18 mouse cellular contexts compared by ENCODE assay signal in genomic region chr17:59760889-59761288, GRCm38 (mm10).
"Had no signal": no experiment of that assay in that cellular context is flagged by ENCODE, and none has a peak within 500 bp of the region (broad histone marks: within the 10 kb centered on the region; RNA-seq: fewer than 3 reads in every experiment).

No protein-coding gene starts in this region.

- H3K36me3 ChIP-seq: kidney, embryonic 15.5 days; liver, embryonic 15.5 days; midbrain, embryonic 15.5 days; neural tube, embryonic 13.5 days had no signal

- H3K4me1 ChIP-seq: kidney, embryonic 15.5 days; liver, embryonic 15.5 days; megakaryocyte, embryonic 14.5 days; midbrain, embryonic 15.5 days; neural tube, embryonic 13.5 days had no signal

- ATAC-seq: midbrain, embryonic 15.5 days had no signal

- DNase-seq: kidney, adult 11 months; kidney, adult 8-10 months; kidney, postnatal 10 days; kidney, postnatal 36 days; layer of hippocampus, postnatal 36 days; lung, adult 2 months; lung, postnatal 14 days; lung, postnatal 4 days; retina, postnatal 1 day; thymus, adult 18-20 months; thymus, postnatal 4 days had no signal

- H3K4me2 ChIP-seq: kidney, embryonic 15.5 days; liver, embryonic 15.5 days; midbrain, embryonic 11.5 days; midbrain, embryonic 15.5 days; neural tube, embryonic 13.5 days had no signal

- H3K9ac ChIP-seq: kidney, embryonic 15.5 days; liver, embryonic 15.5 days; midbrain, embryonic 15.5 days; neural tube, embryonic 13.5 days had no signal

- H3K27ac ChIP-seq: kidney, embryonic 15.5 days; left cerebral cortex, adult 2 months; liver, embryonic 15.5 days; midbrain, embryonic 15.5 days; neural tube, embryonic 13.5 days had no signal

- H3K4me3 ChIP-seq: kidney, embryonic 15.5 days; left cerebral cortex, adult 2 months; liver, embryonic 15.5 days; megakaryocyte, embryonic 14.5 days; midbrain, embryonic 15.5 days; neural tube, embryonic 13.5 days had no signal

- H3K27me3 ChIP-seq: kidney, embryonic 15.5 days; liver, embryonic 15.5 days; megakaryocyte, embryonic 14.5 days; midbrain, embryonic 15.5 days; neural tube, embryonic 13.5 days had no signal

- H3K9me3 ChIP-seq: kidney, embryonic 15.5 days; liver, embryonic 15.5 days; megakaryocyte, embryonic 14.5 days; midbrain, embryonic 15.5 days; neural tube, embryonic 13.5 days had no signal
